Mouse (Mus musculus) left cerebral cortex, postnatal 4 days (tissue): ENCODE results near the gene Slc52a3. TPM values are rescaled to one million over a fixed set of nuclear protein-coding genes. Genes with fewer than 3 reads are reported as not detected.
A peak's percentile ranks its signal among the peaks of the same experiment; 100 is the strongest.

ENCODE experiments used
- DNase-seq: peaks from one replicate; pipeline ENCODE4 v3.0.0-alpha.2; 2022
- intact Hi-C: fragments of 180-260 bp; cut with DNase I; formaldehyde crosslinking; loops from one replicate; pipeline ENCODE4 v1.15.1; 2025
- microRNA-seq: library from miRNA; unstranded; fragments of <30 nt; microRNA quantifications from one replicate; pipeline ENCODE4 v1.2.0, GENCODE M21; 2022
- total RNA-seq, 2 experiments: library from RNA; stranded (reverse); gene quantifications; 2 replicates each; pipeline ENCODE4 v1.2.3; 2021

Slc52a3 gene
- total RNA-seq, 2 experiments from 2014 or later = 2.2 to 2.5 TPM

DNA sequence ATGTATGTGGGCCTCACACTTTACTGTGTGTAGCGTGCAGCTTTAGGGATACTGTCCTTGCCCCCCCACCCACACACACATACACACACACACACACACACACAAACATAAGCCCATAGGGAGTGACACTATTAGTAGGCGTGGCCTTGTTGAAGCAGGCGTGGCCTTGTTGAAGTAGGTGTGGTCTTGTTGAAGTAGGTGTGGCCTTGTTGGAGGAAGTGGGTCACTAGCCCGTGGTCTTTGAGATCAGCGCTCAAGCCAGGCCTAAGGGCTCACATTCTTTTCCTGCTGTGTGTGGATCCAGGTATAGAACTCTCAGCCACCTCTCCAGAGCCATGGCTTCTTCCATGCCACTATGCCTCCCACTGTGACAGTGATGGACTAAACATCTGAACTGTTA lies 34.7 kb downstream of the Slc52a3 start:
- DNase-seq = no peak
- intact Hi-C loops = loop anchor here (10.0 kb wide), 1 partner anchor 164 kb away; no protein-coding TSS in a partner anchor

DNA sequence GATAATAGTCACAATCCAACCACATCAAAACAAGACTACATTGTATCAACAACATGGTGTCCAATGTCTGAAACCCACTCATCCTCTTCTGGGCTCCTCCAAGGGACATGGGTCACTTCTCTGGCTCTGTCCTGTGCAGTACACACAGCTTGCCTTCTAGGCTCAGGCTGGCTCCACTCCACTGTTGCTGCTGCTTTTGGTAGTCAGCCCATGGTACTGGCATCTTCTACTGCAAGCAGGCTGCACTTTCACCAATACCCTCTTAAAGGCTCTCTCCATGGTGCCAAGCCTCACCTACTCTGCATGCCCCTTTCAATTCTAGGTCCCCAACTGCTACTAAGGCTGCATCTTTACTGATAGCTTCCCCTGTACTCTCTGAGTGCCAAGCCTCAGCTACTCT lies 43.8 kb downstream of the Slc52a3 start:
- intact Hi-C loops = no loop called here
- no peak for DNase-seq

- intact Hi-C loops = no loop called here
- peak; percentile 56 for DNase-seq
Measured at GRCm38 (mm10) chr2:152047116-152048002, 51.0 kb downstream of the Slc52a3 start.

DNA sequence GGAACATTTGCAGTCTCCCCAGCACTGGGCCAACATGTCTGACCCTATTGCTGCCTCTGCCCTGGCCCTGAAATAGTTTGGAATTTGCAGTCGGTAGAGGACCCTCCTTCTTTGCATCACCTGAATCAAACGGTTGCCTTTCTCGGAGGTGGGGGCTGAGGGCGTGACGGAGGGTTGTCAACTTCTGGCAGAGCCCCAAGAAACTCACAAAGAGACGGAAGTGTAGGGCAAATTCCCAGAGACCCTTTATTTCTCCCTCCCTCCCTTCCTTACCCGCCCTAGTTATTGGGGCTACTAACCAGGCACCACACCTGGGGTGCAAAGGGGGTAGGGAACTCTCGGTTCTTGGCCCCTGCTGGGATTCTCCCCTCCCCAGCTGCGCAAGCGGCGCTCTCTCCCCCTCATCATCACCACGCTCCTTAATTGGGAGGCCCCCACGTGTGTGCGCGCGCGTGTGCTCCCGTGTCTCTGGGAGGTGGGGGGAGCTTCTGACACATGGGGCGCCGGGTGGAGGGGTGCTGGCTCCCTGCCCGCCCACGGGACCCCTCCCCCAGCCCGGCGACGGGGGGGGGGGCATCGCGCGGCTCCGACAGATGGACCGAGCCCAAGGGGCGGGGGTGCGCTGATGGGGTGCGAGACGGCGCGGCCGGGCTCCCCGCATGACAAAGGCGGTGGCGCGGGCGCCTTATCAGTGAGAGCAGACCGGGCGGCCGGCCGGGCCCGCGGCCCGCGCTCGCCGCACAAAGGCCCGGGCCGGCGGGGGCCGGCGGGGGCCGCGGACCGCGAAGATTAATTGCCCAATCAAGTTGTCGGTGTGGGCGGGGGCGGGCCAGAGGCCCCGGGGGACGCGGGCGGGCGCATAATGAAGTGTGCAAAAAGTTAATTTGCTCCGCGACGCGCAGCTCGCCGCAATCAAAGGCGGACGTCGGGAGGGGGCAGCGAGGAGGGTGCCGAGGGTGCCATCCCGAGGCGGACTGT lies 52.0 kb downstream of the Slc52a3 start:
- intact Hi-C loops = no loop called here
- peak; percentile 66 for DNase-seq

- intact Hi-C loops = no loop called here
Measured at GRCm38 (mm10) chr2:152048981-152049441, 52.7 kb downstream of the Slc52a3 start.

GRCm38 (mm10) chr2:152049611-152050270 lies 53.4 kb downstream of the Slc52a3 start:
- intact Hi-C loops = no loop called here

More at GRCm38 (mm10) chr2:152048981-152049441, 52.7 kb downstream of the Slc52a3 start:
- peak; percentile 48 for DNase-seq

DNA sequence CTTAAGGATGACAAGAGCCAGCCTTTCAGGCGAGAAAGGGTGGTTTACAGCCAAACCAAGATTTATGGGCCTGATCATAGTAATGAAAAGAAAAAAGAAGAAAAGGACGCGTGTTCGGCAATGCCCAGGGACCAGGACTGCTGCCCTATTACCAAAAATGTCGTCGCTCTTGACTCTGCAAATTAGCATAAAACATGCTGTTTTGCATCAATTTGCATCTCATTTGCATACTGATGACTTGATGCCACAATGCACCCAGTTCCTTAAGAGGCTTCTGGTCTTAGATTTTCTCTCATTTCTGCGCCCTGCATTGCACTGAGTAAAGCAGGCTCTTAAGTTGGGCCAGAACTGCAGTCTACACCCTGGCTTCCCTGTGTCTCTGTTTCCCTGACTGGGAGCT lies 54.0 kb downstream of the Slc52a3 start:
- intact Hi-C loops = no loop called here
- DNase-seq = peak; percentile 16

More at GRCm38 (mm10) chr2:152049611-152050270, 53.4 kb downstream of the Slc52a3 start:
- peak; percentile 31 for DNase-seq

GRCm38 (mm10) chr2:152051985-152052384 lies 55.7 kb downstream of the Slc52a3 start:
- no peak for DNase-seq
- intact Hi-C loops = no loop called here

DNA sequence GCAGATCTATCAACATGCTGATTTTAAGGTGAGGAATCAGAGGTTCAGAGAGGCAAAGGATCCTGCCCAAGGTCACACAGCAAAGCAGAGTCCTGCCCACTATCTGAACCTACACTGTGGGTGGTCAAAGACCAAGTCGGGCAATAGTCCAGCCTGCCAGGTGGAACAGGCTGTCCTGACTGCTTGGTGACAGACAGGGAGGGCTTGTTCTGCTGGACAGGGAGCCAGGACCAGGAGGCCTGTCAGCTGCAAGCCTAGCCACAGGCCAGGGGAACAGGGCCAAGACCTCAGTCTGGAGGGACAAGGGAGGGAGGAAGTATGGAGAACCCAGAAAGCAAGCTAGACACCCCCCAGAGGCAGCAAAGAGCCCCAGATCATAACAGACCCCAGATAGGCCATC lies 59.1 kb downstream of the Slc52a3 start:
- peak; percentile 91 for DNase-seq
- intact Hi-C loops = no loop called here

- peak; percentile 96 for DNase-seq
- intact Hi-C loops = no loop called here
Measured at GRCm38 (mm10) chr2:152056368-152057251, 60.3 kb downstream of the Slc52a3 start.

GRCm38 (mm10) chr2:152057252-152057563 lies 60.9 kb downstream of the Slc52a3 start:
- intact Hi-C loops = no loop called here
- DNase-seq = peak; percentile 45

Small RNAs within 50 kb of the gene (microRNA-seq; reads per million reads assigned to microRNA genes)
- not detected for gene Mir1953

Other genes starting within 250 kb of the Slc52a3 start
- gene Rspo4, start 153.6 kb upstream of the Slc52a3 start, total RNA-seq = not detected
- not detected for gene Angpt4, start 85.3 kb upstream of the Slc52a3 start, total RNA-seq
- gene Fam110a, start 16.3 kb upstream of the Slc52a3 start, total RNA-seq = 10 to 100 TPM; 19.0 to 20.5 TPM
- 10 to 100 TPM; 20.0 to 25.2 TPM for gene Scrt2, start 85.0 kb downstream of the Slc52a3 start, total RNA-seq
- 10 to 100 TPM; 17.7 to 18.8 TPM for gene Srxn1, start 109.0 kb downstream of the Slc52a3 start, total RNA-seq
- 1 to 10 TPM in 1 of 2 experiments, under 1 TPM in 1; 0.54 to 1.1 TPM for gene Tcf15, start 147.1 kb downstream of the Slc52a3 start, total RNA-seq
- 100 to 1,000 TPM; 142 to 148 TPM for gene Csnk2a1, start 230.3 kb downstream of the Slc52a3 start, total RNA-seq